Mouse (Mus musculus) MEL (cell line): ENCODE data around the gene Hoxa5. TPM values are rescaled to one million over a fixed set of nuclear protein-coding genes. Genes with fewer than 3 reads are reported as not detected.

Experiments used
- DNase-seq: peaks from one replicate; pipeline ENCODE4 v3.0.0; 2011; ENCODE audit warnings: low read depth, low spot score
- H3K27ac ChIP-seq: 2 replicates; pipeline ENCODE4 v1.5.1; 2012; ENCODE audit warnings: low read depth, mild to moderate bottlenecking, control low read depth, low read length, moderate library complexity; ENCODE audit not compliant: control insufficient read depth
- H3K27me3 ChIP-seq, 2 experiments: fragments of 150-350 bp in 1 of 2; sonication (generic) in 1 of 2; 2 replicates each; pipeline ENCODE4 v1.6.1; 2012; ENCODE audit warnings: low read length in 2 of 2, mild to moderate bottlenecking in 2 of 2, improper control_type of control experiment in 1 of 2, moderate library complexity in 1 of 2; ENCODE audit not compliant: insufficient read depth in 2 of 2, control insufficient read depth in 1 of 2
- H3K36me3 ChIP-seq, 2 experiments: 2 replicates each; pipeline ENCODE4 v1.6.1; 2012 to 2014; ENCODE audit warnings: low read length in 2 of 2, improper control_type of control experiment in 1 of 2, inconsistent platforms in 1 of 2, mild to moderate bottlenecking in 1 of 2; ENCODE audit not compliant: insufficient read depth in 2 of 2, control insufficient read depth in 1 of 2
- H3K4me1 ChIP-seq, 2 experiments: fragments of 150-350 bp in 1 of 2; sonication (generic) in 1 of 2; 2 replicates each; pipeline ENCODE4 v1.6.1; 2012; ENCODE audit warnings: low read length in 2 of 2, improper control_type of control experiment in 1 of 2, mild to moderate bottlenecking in 1 of 2; ENCODE audit not compliant: insufficient read depth in 2 of 2, control insufficient read depth in 1 of 2
- H3K4me3 ChIP-seq, 2 experiments: fragments of 150-350 bp in 1 of 2; sonication (generic) in 1 of 2; 2 replicates each; pipeline ENCODE4 v1.5.1; 2012; ENCODE audit warnings: low read depth in 2 of 2, low read length in 2 of 2, mild to moderate bottlenecking in 2 of 2, moderate library complexity in 2 of 2, control low read depth in 1 of 2, improper control_type of control experiment in 1 of 2; ENCODE audit not compliant: control insufficient read depth in 1 of 2, insufficient read depth in 1 of 2
- H3K79me2 ChIP-seq: 2 replicates; pipeline ENCODE4 v1.6.1; 2012; ENCODE audit warnings: mild to moderate bottlenecking, low read length, moderate library complexity; ENCODE audit not compliant: control insufficient read depth, poor library complexity, insufficient read depth
- H3K9ac ChIP-seq: 2 replicates; pipeline ENCODE4 v1.6.1; 2012; ENCODE audit warnings: low read depth, mild to moderate bottlenecking, control low read depth, low read length, moderate library complexity; ENCODE audit not compliant: control insufficient read depth, poor library complexity, severe bottlenecking
- H3K9me3 ChIP-seq: fragments of 150-350 bp; sonication (generic); replicated peaks from 2 replicates; pipeline ENCODE4 v1.6.1; 2012; ENCODE audit warnings: mild to moderate bottlenecking, low read length, improper control_type of control experiment, moderate library complexity; ENCODE audit not compliant: insufficient read depth
- BHLHE40 ChIP-seq: IDR thresholded peaks from 2 replicates; pipeline ENCODE4 v1.6.1; 2012; ENCODE audit warnings: low read depth, mild to moderate bottlenecking, inconsistent platforms, low read length, improper control_type of control experiment, borderline replicate concordance
- CHD2 ChIP-seq: IDR thresholded peaks from 2 replicates; pipeline ENCODE4 v1.6.1; 2011; ENCODE audit warnings: low read length, improper control_type of control experiment
- CTCF ChIP-seq, 3 experiments: IDR thresholded peaks in 2 of 3; conservative IDR thresholded peaks in 1 of 3; 2 replicates each; pipeline ENCODE4 v1.5.1; 2011 to 2012; ENCODE audit warnings: low read length in 3 of 3, low read depth in 2 of 3, mild to moderate bottlenecking in 2 of 3, improper control_type of control experiment in 1 of 3, inconsistent platforms in 1 of 3, mixed read lengths in 1 of 3, moderate library complexity in 1 of 3; ENCODE audit not compliant: control insufficient read depth in 1 of 3, insufficient read depth in 1 of 3, poor library complexity in 1 of 3, severe bottlenecking in 1 of 3
- ETS1 ChIP-seq: IDR thresholded peaks from 2 replicates; pipeline ENCODE4 v1.6.1; 2012; ENCODE audit warnings: low read depth, mild to moderate bottlenecking, inconsistent platforms, low read length, improper control_type of control experiment, moderate library complexity
- JUND ChIP-seq: IDR thresholded peaks from 2 replicates; pipeline ENCODE4 v1.6.1; 2011; ENCODE audit warnings: low read depth, mild to moderate bottlenecking, improper control_type of control experiment, low read length
- MAFK ChIP-seq: IDR thresholded peaks from 2 replicates; pipeline ENCODE4 v1.6.1; 2011; ENCODE audit warnings: low read depth, mild to moderate bottlenecking, low read length, improper control_type of control experiment, borderline replicate concordance
- MYC ChIP-seq: IDR thresholded peaks from 2 replicates; pipeline ENCODE4 v1.6.1; 2011; ENCODE audit warnings: low read depth, mild to moderate bottlenecking, low read length, improper control_type of control experiment, moderate library complexity
- NELFE ChIP-seq: IDR thresholded peaks from 2 replicates; pipeline ENCODE4 v1.6.1; 2011; ENCODE audit warnings: low read depth, low read length, improper control_type of control experiment
- POLR2A ChIP-seq, 2 experiments: IDR thresholded peaks; 2 replicates each; pipeline ENCODE4 v1.6.1; 2011 to 2012; ENCODE audit warnings: low read length in 2 of 2, mild to moderate bottlenecking in 2 of 2, control low read depth in 1 of 2, improper control_type of control experiment in 1 of 2, low read depth in 1 of 2, moderate library complexity in 1 of 2; ENCODE audit not compliant: control insufficient read depth in 1 of 2, insufficient read depth in 1 of 2, poor library complexity in 1 of 2
- RAD21 ChIP-seq: IDR thresholded peaks from 2 replicates; pipeline ENCODE4 v1.6.1; 2011; ENCODE audit warnings: mild to moderate bottlenecking, low read depth, low read length, improper control_type of control experiment
- SMC3 ChIP-seq: IDR thresholded peaks from 2 replicates; pipeline ENCODE4 v1.6.1; 2011; ENCODE audit warnings: low read depth, low read length, improper control_type of control experiment
- TBP ChIP-seq: IDR thresholded peaks from 2 replicates; pipeline ENCODE4 v1.8.0; 2011; ENCODE audit warnings: low read depth, low read length, improper control_type of control experiment
- USF1 ChIP-seq: IDR thresholded peaks from 2 replicates; pipeline ENCODE4 v1.6.1; 2014; ENCODE audit warnings: low read depth, mild to moderate bottlenecking, inconsistent platforms, low read length, improper control_type of control experiment, moderate library complexity
- USF2 ChIP-seq, 2 experiments: IDR thresholded peaks; 2 replicates each; pipeline ENCODE4 v1.6.1; 2011 to 2012; ENCODE audit warnings: improper control_type of control experiment in 2 of 2, low read length in 2 of 2, borderline replicate concordance in 1 of 2, inconsistent platforms in 1 of 2, low read depth in 1 of 2, mild to moderate bottlenecking in 1 of 2; ENCODE audit not compliant: insufficient read depth in 1 of 2
- ZKSCAN1 ChIP-seq: IDR thresholded peaks from 2 replicates; pipeline ENCODE4 v1.6.1; 2012; ENCODE audit warnings: low read depth, mild to moderate bottlenecking, inconsistent platforms, low read length, improper control_type of control experiment, moderate library complexity
- polyA plus RNA-seq, 2 experiments: library from polyadenylated mRNA; stranded (reverse) in 1 of 2; unstranded in 1 of 2; fragments of >175 nt in 1 of 2; fragments of >200 nt in 1 of 2; gene quantifications; 2 replicates each; pipeline versions ENCODE4 v1.2.1 to v1.2.4; 2012; ENCODE audit warnings: low replicate concordance in 2 of 2, low read depth in 1 of 2; ENCODE audit not compliant: insufficient read length in 2 of 2, insufficient read depth in 1 of 2, missing spikeins in 1 of 2
- total RNA-seq: library from RNA; depleted of rRNA; stranded (reverse); fragments of 300-350 nt; gene quantifications from 2 replicates; pipeline ENCODE4 v1.2.3, GENCODE M21; 2012

The Hoxa5 gene
- total and polyA plus RNA-seq, 3 experiments, result not detected

- no peak for TF ChIP-seq MYC
Observed at GRCm38 (mm10) chr6:52234428-52235140, 30.2 kb upstream of the Hoxa5 start (continued).

DNA sequence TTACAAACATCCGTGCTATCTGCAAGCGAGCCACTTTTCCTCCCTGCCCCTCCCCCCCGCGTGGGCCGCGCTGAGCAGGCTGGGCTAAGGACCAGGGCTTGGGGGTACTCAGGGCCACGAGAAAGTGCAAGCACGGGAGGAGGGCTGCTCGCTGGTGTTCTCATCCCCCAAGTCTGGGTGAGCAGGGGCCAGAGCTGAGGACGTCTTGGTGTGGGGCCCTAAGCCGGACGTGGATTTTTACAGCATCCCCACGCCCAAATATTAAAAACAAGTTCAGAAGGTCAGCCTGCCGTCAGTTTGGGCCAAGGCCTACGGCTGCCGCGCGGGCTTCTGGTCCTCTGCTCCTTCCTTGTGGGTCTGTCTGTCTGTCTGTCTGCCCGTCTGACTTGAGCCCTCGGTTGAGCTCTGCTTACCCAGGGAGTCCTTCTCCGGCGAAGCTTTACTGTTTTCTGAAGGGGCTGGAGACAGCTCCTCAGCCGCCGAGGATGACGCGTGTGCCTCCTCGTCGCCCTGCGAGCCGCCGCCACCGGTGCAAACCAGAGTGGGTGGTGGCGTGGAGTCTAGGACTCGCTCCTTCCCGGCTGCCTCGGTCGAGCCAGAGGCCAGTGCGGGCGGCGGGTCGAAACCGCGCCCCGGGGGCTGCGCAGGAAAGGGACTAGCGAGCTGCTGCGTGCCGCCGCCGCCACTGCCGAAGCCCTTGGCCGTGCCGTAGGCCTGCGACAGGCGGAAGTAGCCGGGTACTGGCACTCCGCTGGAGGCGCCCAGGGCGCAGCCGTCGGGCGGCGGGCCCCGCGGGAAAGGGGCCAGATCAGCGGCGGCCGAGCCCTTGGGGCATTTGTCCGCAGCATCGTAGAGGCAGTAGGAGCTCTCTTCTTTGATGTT, 29.4 kb upstream of the Hoxa5 start:
- no peak overlapping the region for H3K4me3 ChIP-seq
- no peaks in the 10 kb centered on the region for H3K27me3 ChIP-seq
- H3K27ac ChIP-seq, result no peak overlapping the region
- no peaks in the 10 kb centered on the region for H3K4me1 ChIP-seq
- H3K9me3 ChIP-seq, result no peaks in the 10 kb centered on the region
- no peaks in the 10 kb centered on the region for H3K79me2 ChIP-seq
- no peak for TF ChIP-seq MYC
- TF ChIP-seq TBP, result no peak
- no peak for TF ChIP-seq ETS1
- TF ChIP-seq POLR2A (IDR thresholded peaks at IDR 0.05; ENCODE audit: control insufficient read depth in 1 of 2, insufficient read depth in 1 of 2, low read depth in 1 of 2, low read length in 2 of 2, poor library complexity in 1 of 2), result no peak
- TF ChIP-seq BHLHE40, result no peak
- TF ChIP-seq USF2 (IDR thresholded peaks at IDR 0.05; ENCODE audit: borderline replicate concordance in 1 of 2, insufficient read depth in 1 of 2, low read depth in 1 of 2, low read length in 2 of 2), result no peak
- no peak for TF ChIP-seq MAFK
- TF ChIP-seq USF1, result no peak
- TF ChIP-seq SMC3, result no peak
- no peak for DNase-seq
- no peak overlapping the region for H3K9ac ChIP-seq
- no peaks in the 10 kb centered on the region for H3K36me3 ChIP-seq

- no peaks in the 10 kb centered on the region for H3K27me3 ChIP-seq
- H3K36me3 ChIP-seq, result no peaks in the 10 kb centered on the region
- no peak overlapping the region for H3K4me3 ChIP-seq
- H3K9ac ChIP-seq, result no peak overlapping the region
- TF ChIP-seq CTCF (IDR thresholded peaks at IDR 0.05 in 2 of 3, conservative IDR thresholded peaks at IDR 0.05 in 1 of 3; ENCODE audit: control insufficient read depth in 1 of 3, insufficient read depth in 1 of 3, low read depth in 2 of 3, low read length in 3 of 3, poor library complexity in 1 of 3, severe bottlenecking in 1 of 3) (no peak), ZKSCAN1 (no peak), JUND (no peak), USF2 (IDR thresholded peaks at IDR 0.05; ENCODE audit: borderline replicate concordance in 1 of 2, insufficient read depth in 1 of 2, low read depth in 1 of 2, low read length in 2 of 2) (no peak), NELFE (no peak), RAD21 (no peak), CHD2 (no peak)
- TF ChIP-seq, all 39 proteins: peak for 0
- Histone ChIP-seq H3K27ac (no peak overlapping the region), H3K79me2 (no peaks in the 10 kb centered on the region), H3K9me3 (no peaks in the 10 kb centered on the region), H3K4me1 (no peaks in the 10 kb centered on the region)
- DNase-seq, result no peak
Observed at GRCm38 (mm10) chr6:52232984-52233545, 28.7 kb upstream of the Hoxa5 start.
